Mouse (Mus musculus) lung, postnatal 0 days (tissue): ENCODE measurements around the gene Plekhh1. TPM values are rescaled to one million over a fixed set of nuclear protein-coding genes. Genes with fewer than 3 reads are reported as not detected.

Experiments used
- ATAC-seq: fragments of 200-750 bp; cut with Nextera tagmentation; 2 replicates; pipeline ENCODE4 v1.8.0; 2017; ENCODE audit warnings: moderate library complexity
- DNase-seq: peaks from one replicate; pipeline ENCODE4 v3.0.0-alpha.2; 2016; ENCODE audit warnings: low spot score
- H3K27ac ChIP-seq: fragments of 300-500 bp; sonication (generic); 2 replicates; pipeline ENCODE4 v1.5.1; 2014; ENCODE audit warnings: antibody characterized with exemption, mild to moderate bottlenecking, low read length, mixed read lengths
- H3K27me3 ChIP-seq: fragments of 300-500 bp; sonication (generic); replicated peaks from 2 replicates; pipeline ENCODE4 v1.6.1; 2014; ENCODE audit warnings: low read length, mixed read lengths; ENCODE audit not compliant: insufficient read depth
- H3K36me3 ChIP-seq: fragments of 300-500 bp; sonication (generic); 2 replicates; pipeline ENCODE4 v1.6.1; 2014; ENCODE audit warnings: low read length, mixed read lengths; ENCODE audit not compliant: insufficient read depth
- H3K4me1 ChIP-seq: fragments of 300-500 bp; sonication (generic); 2 replicates; pipeline ENCODE4 v1.6.1; 2014; ENCODE audit warnings: antibody characterized with exemption, low read depth, low read length, mixed read lengths; ENCODE audit not compliant: insufficient read depth
- H3K4me2 ChIP-seq: fragments of 300-500 bp; sonication (generic); replicated peaks from 2 replicates; pipeline ENCODE4 v1.6.1; 2014; ENCODE audit warnings: low read depth, mild to moderate bottlenecking, low read length, moderate library complexity, mixed read lengths
- H3K4me3 ChIP-seq: fragments of 300-500 bp; sonication (generic); 2 replicates; pipeline ENCODE4 v1.5.1; 2014; ENCODE audit warnings: low read depth, low read length
- H3K9ac ChIP-seq: fragments of 300-500 bp; sonication (generic); replicated peaks from 2 replicates; pipeline ENCODE4 v1.6.1; 2014; ENCODE audit warnings: low read depth, mild to moderate bottlenecking
- H3K9me3 ChIP-seq: fragments of 300-500 bp; sonication (generic); 2 replicates; pipeline ENCODE4 v1.6.1; 2016; ENCODE audit warnings: low read length, mixed read lengths
- CTCF ChIP-seq: IDR thresholded peaks from 2 replicates; pipeline ENCODE4 v1.5.1; 2016; ENCODE audit warnings: antibody characterized with exemption, mild to moderate bottlenecking
- EP300 ChIP-seq: IDR thresholded peaks from 2 replicates; pipeline ENCODE4 v1.6.1; 2016; ENCODE audit warnings: antibody characterized with exemption, mild to moderate bottlenecking, control low read depth
- WGBS: fragments of 180-500 bp; shearing (Covaris S2); extraction: QIAGEN DNeasy Blood & Tissue Kit; methylation state at CpG from one replicate; pipeline ENCODE4 v1.1.7; 2014; 5-methylcytosine and 5-hydroxymethylcytosine counted together
- polyA plus RNA-seq: library from polyadenylated mRNA; unstranded; fragments of >200 nt; fragmentation: Nextera tagmentation; extraction: Ambion mirVana; gene quantifications from 2 replicates; pipeline ENCODE4 v1.2.1, GENCODE M21; 2015

Gene Plekhh1
- polyA plus RNA-seq, 1 experiment from 2014 or later, result 2.2 TPM

GRCm38 (mm10) chr12:79006076-79006475 is 22.9 kb upstream of the Plekhh1 start:
- TF ChIP-seq EP300 (no peak), CTCF (no peak)
- WGBS, result 34% methylated on average over 9 of the region's 9 CpGs
- Histone ChIP-seq H3K4me2 (peak overlapping the region; percentile 87), H3K9me3 (no peaks in the 10 kb centered on the region), H3K4me1 (peaks cover 3% of the 10 kb centered on the region), H3K9ac (peak overlapping the region; percentile 51), H3K27me3 (no peaks in the 10 kb centered on the region), H3K36me3 (no peaks in the 10 kb centered on the region), H3K4me3 (peak overlapping the region; percentile 85), H3K27ac (no peak overlapping the region)
- no peak for DNase-seq
- ATAC-seq, result no peak

DNA sequence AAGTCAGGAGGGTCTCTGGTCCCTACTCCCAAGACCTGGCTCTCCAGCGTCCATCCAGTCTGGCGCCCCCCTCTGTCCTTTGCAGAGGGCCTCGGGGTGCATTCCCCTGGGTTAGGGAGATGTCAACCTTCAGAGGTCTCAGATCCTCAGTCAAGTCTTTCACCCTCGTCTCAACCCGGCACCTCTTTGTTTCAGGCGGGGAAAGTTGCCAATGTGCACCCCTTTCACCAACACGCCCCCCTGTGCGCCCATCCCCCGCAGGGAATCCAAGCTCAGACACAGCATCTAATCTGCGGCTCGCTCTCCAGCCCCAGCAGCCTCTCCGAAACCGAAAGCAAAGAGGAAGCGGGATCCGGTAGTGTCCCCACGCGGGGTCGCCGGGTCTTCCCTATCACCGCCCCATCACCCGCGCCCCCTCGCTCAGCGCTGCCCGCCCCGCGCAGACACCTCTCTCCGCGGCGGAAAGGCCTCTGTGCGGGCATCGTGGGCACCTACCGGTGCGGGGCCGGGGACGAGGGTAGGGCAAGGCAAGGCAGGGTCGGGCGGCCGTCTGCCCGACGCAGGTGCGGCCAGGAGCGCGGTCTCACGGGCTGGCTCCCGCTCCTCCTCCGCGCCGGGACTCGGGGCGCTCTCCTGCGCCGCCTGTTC is 22.4 kb upstream of the Plekhh1 start:
- TF ChIP-seq CTCF, result peak; percentile 71
- no peak for TF ChIP-seq EP300
- DNase-seq (peak; percentile 64), ATAC-seq (peak; percentile 75)
- no peaks in the 10 kb centered on the region for H3K27me3 ChIP-seq
- peak overlapping the region; percentile 15; the same call in 1 of the 2 replicates for H3K27ac ChIP-seq
- H3K9ac ChIP-seq, result peak overlapping the region; percentile 51
- peaks cover 3% of the 10 kb centered on the region for H3K4me1 ChIP-seq
- 4% methylated on average over 38 of the region's 53 CpGs for WGBS
- H3K9me3 ChIP-seq, result no peaks in the 10 kb centered on the region
- H3K36me3 ChIP-seq, result no peaks in the 10 kb centered on the region
- peak overlapping the region; percentile 87 for H3K4me2 ChIP-seq
- peak overlapping the region; percentile 85 for H3K4me3 ChIP-seq

DNA sequence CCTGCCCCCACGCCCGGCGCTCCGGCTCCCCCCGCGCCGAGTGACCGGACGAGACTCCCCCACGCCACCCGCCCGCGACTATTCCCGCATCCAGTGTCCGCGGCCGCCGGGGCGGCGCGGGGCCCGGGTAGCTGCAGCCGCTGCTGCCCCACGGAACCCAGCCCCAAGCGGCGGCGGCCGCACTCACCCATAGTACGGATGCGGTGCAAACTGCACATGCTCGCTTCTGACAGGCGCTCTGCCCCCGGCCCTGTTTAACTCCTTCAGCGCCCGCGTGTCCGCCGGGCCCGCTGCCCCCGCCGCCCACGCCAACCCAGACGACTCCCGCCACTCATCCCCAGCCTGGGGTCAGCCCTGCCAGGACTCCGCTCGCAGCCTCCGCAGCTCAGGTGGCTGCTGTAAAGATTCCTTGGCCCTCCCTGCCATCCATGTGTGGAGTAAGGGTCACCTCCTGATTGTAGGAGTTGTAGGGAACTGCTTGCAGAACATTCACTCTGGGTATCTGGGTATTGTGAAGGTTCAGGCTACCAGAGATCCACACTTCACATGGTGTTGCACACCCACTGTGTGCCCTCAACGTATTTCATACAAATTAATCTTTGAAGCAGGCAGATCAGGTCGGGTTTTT is 21.7 kb upstream of the Plekhh1 start, which contains the start of gene Tmem229b:
Gene Tmem229b (minus strand): TSS at position 502 of the 628 bp plus-strand sequence.
- peak; percentile 82 for ATAC-seq
- H3K9ac ChIP-seq, result peak within 1 kb of the TSS; percentile 51
- peak within 1 kb of the TSS; percentile 85 for H3K4me3 ChIP-seq
- 5% methylated on average over 20 of the region's 49 CpGs for WGBS
- H3K36me3 ChIP-seq, result no peaks in the 10 kb centered on the region
- no peaks in the 10 kb centered on the region for H3K9me3 ChIP-seq
- DNase-seq, result peak; percentile 44
- H3K27me3 ChIP-seq, result no peaks in the 10 kb centered on the region
- TF ChIP-seq CTCF (no peak; the same call in 1 of the 2 replicates), EP300 (no peak)
- H3K4me2 ChIP-seq, result peak within 1 kb of the TSS; percentile 87
- H3K4me1 ChIP-seq, result peaks cover 3% of the 10 kb centered on the region
- peak within 1 kb of the TSS; percentile 15; the same call in 1 of the 2 replicates for H3K27ac ChIP-seq

DNA sequence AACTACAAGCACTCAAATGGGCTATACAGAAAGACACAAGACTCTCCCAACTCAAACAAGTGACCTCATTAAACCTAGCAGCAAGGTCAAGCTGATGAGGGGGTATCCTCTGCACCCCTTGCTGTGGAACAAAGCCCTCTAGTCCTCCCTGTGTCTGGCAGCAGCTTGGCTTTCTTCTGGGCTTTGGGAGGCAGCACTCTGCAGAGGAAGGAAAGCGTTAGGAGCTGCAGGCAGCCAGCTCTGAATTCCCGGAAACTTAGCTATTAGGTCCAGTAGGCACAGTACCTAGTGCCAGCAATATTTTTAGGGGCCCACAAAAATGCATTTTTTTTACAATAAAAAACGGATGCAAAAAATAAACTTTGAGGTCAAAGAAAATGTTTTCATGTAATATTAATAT is 18.4 kb upstream of the Plekhh1 start:
- Histone ChIP-seq H3K4me1 (peaks cover 3% of the 10 kb centered on the region), H3K27me3 (no peaks in the 10 kb centered on the region), H3K4me2 (no peak overlapping the region), H3K9me3 (no peaks in the 10 kb centered on the region), H3K4me3 (no peak overlapping the region), H3K9ac (no peak overlapping the region), H3K36me3 (no peaks in the 10 kb centered on the region), H3K27ac (no peak overlapping the region)
- peak; percentile 16 for DNase-seq
- no peak for ATAC-seq
- WGBS, result 23% methylated on average over 3 of the region's 3 CpGs
- no peak for TF ChIP-seq EP300
- no peak for TF ChIP-seq CTCF

GRCm38 (mm10) chr12:79016109-79016508 is 12.9 kb upstream of the Plekhh1 start:
- no peak overlapping the region for H3K4me3 ChIP-seq
- H3K4me1 ChIP-seq, result no peaks in the 10 kb centered on the region
- no peaks in the 10 kb centered on the region for H3K27me3 ChIP-seq
- no peaks in the 10 kb centered on the region for H3K36me3 ChIP-seq
- 41% methylated on average over 5 of the region's 5 CpGs for WGBS
- TF ChIP-seq EP300 (no peak), CTCF (no peak)
- no peak overlapping the region for H3K9ac ChIP-seq
- H3K27ac ChIP-seq, result no peak overlapping the region
- DNase-seq (no peak), ATAC-seq (no peak)
- H3K4me2 ChIP-seq, result no peak overlapping the region
- H3K9me3 ChIP-seq, result no peaks in the 10 kb centered on the region

- no peak for ATAC-seq
- no peak overlapping the region for H3K27ac ChIP-seq
- H3K9me3 ChIP-seq, result no peaks in the 10 kb centered on the region
- TF ChIP-seq EP300 (no peak), CTCF (no peak)
- H3K4me1 ChIP-seq, result no peaks in the 10 kb centered on the region
- H3K9ac ChIP-seq, result no peak overlapping the region
- peak; percentile 19 for DNase-seq
- H3K27me3 ChIP-seq, result no peaks in the 10 kb centered on the region
- 50% methylated on average over 4 of the region's 4 CpGs for WGBS
- H3K4me2 ChIP-seq, result no peak overlapping the region
- no peak overlapping the region for H3K4me3 ChIP-seq
- H3K36me3 ChIP-seq, result no peaks in the 10 kb centered on the region
Observed at GRCm38 (mm10) chr12:79017994-79018399, 11.0 kb upstream of the Plekhh1 start.
